Mouse (Mus musculus) small intestine, adult 2 months (tissue): ENCODE measurements around the gene Hadh.

Source experiments
- CTCF ChIP-seq: fragments of 200-500 bp; IDR thresholded peaks from 2 replicates; pipeline ENCODE4 v1.5.1; 2012; ENCODE audit warnings: low read depth, mild to moderate bottlenecking, control low read depth, inconsistent platforms, low read length, moderate library complexity, mixed read lengths; ENCODE audit not compliant: insufficient replicate concordance, insufficient read length; ENCODE audit errors: extremely low read depth
- POLR2A ChIP-seq: fragments of 200-500 bp; IDR thresholded peaks from 2 replicates; pipeline ENCODE4 v1.6.1; 2012; ENCODE audit warnings: low read depth, mild to moderate bottlenecking, control low read depth, inconsistent platforms, low read length, moderate library complexity

DNA sequence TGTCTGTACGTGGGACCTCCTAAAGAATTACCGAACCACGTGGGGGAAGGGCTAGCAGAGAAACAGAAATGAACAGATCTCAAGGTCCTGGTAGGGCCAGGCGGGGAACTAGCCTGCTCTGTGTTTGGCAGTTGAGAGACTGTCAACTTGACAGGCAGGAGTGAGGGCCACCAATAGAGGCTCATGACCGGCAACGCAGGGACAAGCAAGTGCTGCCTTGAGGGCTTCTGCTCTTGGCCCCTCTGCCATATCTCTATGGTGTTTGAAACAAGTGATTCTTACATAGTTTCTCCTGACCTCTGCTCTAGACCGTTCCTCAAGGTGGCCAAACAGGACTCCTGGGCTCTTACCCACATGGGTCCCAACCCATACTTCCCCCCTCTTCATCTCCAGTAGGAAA, 20.3 kb downstream of the Hadh start:
- no peak for TF ChIP-seq POLR2A
- no peak for TF ChIP-seq CTCF
